Mouse (Mus musculus): ENCODE results near the gene Gm45140. TPM values are rescaled to one million over a fixed set of nuclear protein-coding genes. Genes with fewer than 3 reads are reported as not detected.

The Gm45140 gene
- polyA plus RNA-seq, 1 experiment from 2014 or later, result 3.6 TPM

- Histone ChIP-seq H3K4me3 (no peak overlapping the region), H3K4me1 (peaks cover 8% of the 10 kb centered on the region; the same call in 1 of the 2 replicates), H3K27me3 (ENCODE audit: low read depth, poor library complexity, severe bottlenecking) (no peaks in the 10 kb centered on the region), H3K9me3 (replicated peaks) (no peaks in the 10 kb centered on the region), H3K27ac (no peak overlapping the region), H3K36me3 (peaks cover 20% of the 10 kb centered on the region)
- 71% methylated on average over 7 of the region's 7 CpGs for WGBS
- no peak for DNase-seq (ENCODE audit: low spot score)
These were observed 44.7 kb downstream of the Gm45140 start for GRCm38 (mm10) chr6:87790779-87791480.

- Histone ChIP-seq H3K27ac (peak overlapping the region; percentile 54; the same call in 1 of the 2 replicates), H3K36me3 (peaks cover 20% of the 10 kb centered on the region), H3K9me3 (replicated peaks) (no peaks in the 10 kb centered on the region), H3K4me3 (no peak overlapping the region), H3K27me3 (ENCODE audit: low read depth, poor library complexity, severe bottlenecking) (no peaks in the 10 kb centered on the region), H3K4me1 (peaks cover 8% of the 10 kb centered on the region; the same call in 1 of the 2 replicates)
- 95% methylated on average over 6 of the region's 6 CpGs for WGBS
- DNase-seq (ENCODE audit: low spot score), result no peak
These were observed 45.8 kb downstream of the Gm45140 start for GRCm38 (mm10) chr6:87789791-87790190.

GRCm38 (mm10) chr6:87788896-87789587, 46.6 kb downstream of the Gm45140 start:
- H3K27ac ChIP-seq, result peak overlapping the region; percentile 54; the same call in 1 of the 2 replicates
- 81% methylated on average over 5 of the region's 5 CpGs for WGBS
- no peaks in the 10 kb centered on the region for H3K27me3 ChIP-seq (ENCODE audit: low read depth, poor library complexity, severe bottlenecking)
- DNase-seq (ENCODE audit: low spot score), result no peak
- peaks cover 8% of the 10 kb centered on the region; the same call in 1 of the 2 replicates for H3K4me1 ChIP-seq
- no peaks in the 10 kb centered on the region for H3K9me3 ChIP-seq (replicated peaks)
- H3K36me3 ChIP-seq, result peaks cover 17% of the 10 kb centered on the region
- no peak overlapping the region for H3K4me3 ChIP-seq

- DNase-seq (ENCODE audit: low spot score), result no peak
- WGBS, result 87% methylated on average over 9 of the region's 9 CpGs
- H3K36me3 ChIP-seq, result peaks cover 16% of the 10 kb centered on the region
- H3K4me3 ChIP-seq, result no peak overlapping the region
- no peaks in the 10 kb centered on the region for H3K9me3 ChIP-seq (replicated peaks)
- H3K27ac ChIP-seq, result no peak overlapping the region
- H3K4me1 ChIP-seq, result peaks cover 8% of the 10 kb centered on the region; the same call in 1 of the 2 replicates
- no peaks in the 10 kb centered on the region for H3K27me3 ChIP-seq (ENCODE audit: low read depth, poor library complexity, severe bottlenecking)
These were observed 47.2 kb downstream of the Gm45140 start for GRCm38 (mm10) chr6:87788266-87788895.

- no peak for DNase-seq (ENCODE audit: low spot score)
- Histone ChIP-seq H3K4me1 (peaks cover 8% of the 10 kb centered on the region; the same call in 1 of the 2 replicates), H3K4me3 (no peak overlapping the region), H3K9me3 (replicated peaks) (no peaks in the 10 kb centered on the region), H3K27ac (no peak overlapping the region), H3K27me3 (ENCODE audit: low read depth, poor library complexity, severe bottlenecking) (no peaks in the 10 kb centered on the region), H3K36me3 (peaks cover 10% of the 10 kb centered on the region)
- WGBS, result 86% methylated on average over 6 of the region's 6 CpGs
These were observed 48.3 kb downstream of the Gm45140 start for GRCm38 (mm10) chr6:87787108-87787890.

- WGBS, result 92% methylated on average over 5 of the region's 5 CpGs
- Histone ChIP-seq H3K9me3 (replicated peaks) (no peaks in the 10 kb centered on the region), H3K4me1 (peaks cover 8% of the 10 kb centered on the region; the same call in 1 of the 2 replicates), H3K27ac (no peak overlapping the region), H3K36me3 (0 out of 2 replicates have a peak, but pooled peaks cover 4% of the 10 kb centered on the region), H3K4me3 (no peak overlapping the region), H3K27me3 (ENCODE audit: low read depth, poor library complexity, severe bottlenecking) (no peaks in the 10 kb centered on the region)
- DNase-seq (ENCODE audit: low spot score), result no peak
These were observed 49.0 kb downstream of the Gm45140 start for GRCm38 (mm10) chr6:87786621-87787020.

GRCm38 (mm10) chr6:87784033-87784432, 51.6 kb downstream of the Gm45140 start:
- Histone ChIP-seq H3K27me3 (ENCODE audit: low read depth, poor library complexity, severe bottlenecking) (no peaks in the 10 kb centered on the region), H3K27ac (no peak overlapping the region), H3K4me3 (no peak overlapping the region), H3K4me1 (0 out of 2 replicates have a peak, but pooled peaks cover 1% of the 10 kb centered on the region), H3K9me3 (replicated peaks) (no peaks in the 10 kb centered on the region), H3K36me3 (no peaks in the 10 kb centered on the region)
- DNase-seq (ENCODE audit: low spot score), result no peak
- 71% methylated on average over 8 of the region's 8 CpGs for WGBS

- no peak for DNase-seq (ENCODE audit: low spot score)
- WGBS, result 83% methylated on average over 10 of the region's 10 CpGs
- no peaks in the 10 kb centered on the region for H3K4me1 ChIP-seq
- H3K27me3 ChIP-seq (ENCODE audit: low read depth, poor library complexity, severe bottlenecking), result no peaks in the 10 kb centered on the region
- no peak overlapping the region for H3K4me3 ChIP-seq
- no peaks in the 10 kb centered on the region for H3K36me3 ChIP-seq
- H3K9me3 ChIP-seq (replicated peaks), result no peaks in the 10 kb centered on the region
- no peak overlapping the region for H3K27ac ChIP-seq
These were observed 54.9 kb downstream of the Gm45140 start for GRCm38 (mm10) chr6:87780546-87781301.

GRCm38 (mm10) chr6:87779174-87780165, 56.1 kb downstream of the Gm45140 start:
- no peaks in the 10 kb centered on the region for H3K36me3 ChIP-seq
- H3K27ac ChIP-seq, result no peak overlapping the region
- no peak overlapping the region for H3K4me3 ChIP-seq
- DNase-seq (ENCODE audit: low spot score), result no peak
- H3K9me3 ChIP-seq (replicated peaks), result no peaks in the 10 kb centered on the region
- WGBS, result 87% methylated on average over 11 of the region's 11 CpGs
- no peaks in the 10 kb centered on the region for H3K27me3 ChIP-seq (ENCODE audit: low read depth, poor library complexity, severe bottlenecking)
- H3K4me1 ChIP-seq, result no peaks in the 10 kb centered on the region

GRCm38 (mm10) chr6:87778294-87779173, 57.1 kb downstream of the Gm45140 start:
- Histone ChIP-seq H3K27ac (0 out of 2 replicates have a peak overlapping the region, but pooled peaks have one; percentile 3), H3K27me3 (ENCODE audit: low read depth, poor library complexity, severe bottlenecking) (no peaks in the 10 kb centered on the region), H3K9me3 (replicated peaks) (no peaks in the 10 kb centered on the region), H3K36me3 (no peaks in the 10 kb centered on the region), H3K4me1 (no peaks in the 10 kb centered on the region), H3K4me3 (no peak overlapping the region)
- DNase-seq (ENCODE audit: low spot score), result no peak
- WGBS, result 81% methylated on average over 11 of the region's 11 CpGs
